Mouse (Mus musculus) left cerebral cortex, adult 9 months (tissue): ENCODE measurements around the gene Ip6k3.

Source experiments
- DNase-seq, 2 experiments: peaks; one replicate each; pipeline ENCODE4 v3.0.0; 2022; ENCODE audit warnings: low spot score in 2 of 2

The Ip6k3 gene

GRCm38 (mm10) chr17:27152976-27153723 lies 14.4 kb downstream of the Ip6k3 start:
- DNase-seq, result no peak

DNA sequence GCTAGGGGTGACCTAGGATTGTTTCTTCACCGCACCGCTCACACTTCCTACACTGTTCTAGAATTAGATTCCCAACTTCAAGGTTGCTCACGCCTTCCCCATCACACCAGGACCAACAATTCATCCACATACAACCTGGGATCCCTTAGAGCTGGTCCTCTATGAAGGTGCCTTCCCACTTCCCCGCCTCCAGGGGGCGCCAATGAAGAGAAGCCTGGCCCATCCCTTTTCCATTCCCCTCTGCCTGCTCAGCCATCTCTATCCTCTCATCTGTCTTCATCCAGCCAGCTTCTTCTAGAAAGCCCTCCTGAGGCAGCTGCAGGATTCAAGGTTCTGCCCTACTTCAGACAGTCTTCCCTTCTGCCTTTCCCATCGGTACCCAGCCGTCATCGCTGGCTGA lies 16.2 kb downstream of the Ip6k3 start:
- no peak for DNase-seq

- DNase-seq, result no peak
These were observed 16.7 kb downstream of the Ip6k3 start for GRCm38 (mm10) chr17:27150871-27151270.

DNA sequence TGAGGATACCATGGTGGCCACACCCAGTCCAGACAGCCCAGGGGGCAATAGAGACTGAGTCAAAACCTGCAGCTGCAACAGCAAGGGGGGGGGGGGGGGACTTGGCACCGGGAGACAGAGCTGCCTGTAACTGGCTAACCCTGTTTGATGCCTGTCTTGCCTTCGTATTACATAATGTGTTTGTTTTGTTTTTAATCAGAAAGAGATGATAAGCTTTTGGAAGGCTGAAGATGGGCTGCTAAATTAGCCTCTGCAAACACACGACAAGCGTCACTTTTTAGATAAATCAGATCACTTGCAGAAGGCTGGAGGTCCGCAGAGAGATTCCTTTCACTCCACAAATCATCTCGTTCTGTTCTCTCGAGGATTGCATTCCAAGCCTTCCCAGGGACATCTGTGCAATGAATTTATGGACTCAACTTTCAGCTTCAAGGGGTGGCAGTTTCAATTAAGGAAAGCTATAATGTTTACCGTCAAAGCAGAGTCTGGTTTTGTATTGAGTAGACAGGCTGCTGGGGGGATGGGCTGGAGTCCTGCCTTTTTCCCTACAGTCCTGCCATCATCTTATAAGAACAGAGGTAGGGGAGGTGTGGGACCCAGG lies 21.2 kb downstream of the Ip6k3 start:
- DNase-seq, result no peak

DNA sequence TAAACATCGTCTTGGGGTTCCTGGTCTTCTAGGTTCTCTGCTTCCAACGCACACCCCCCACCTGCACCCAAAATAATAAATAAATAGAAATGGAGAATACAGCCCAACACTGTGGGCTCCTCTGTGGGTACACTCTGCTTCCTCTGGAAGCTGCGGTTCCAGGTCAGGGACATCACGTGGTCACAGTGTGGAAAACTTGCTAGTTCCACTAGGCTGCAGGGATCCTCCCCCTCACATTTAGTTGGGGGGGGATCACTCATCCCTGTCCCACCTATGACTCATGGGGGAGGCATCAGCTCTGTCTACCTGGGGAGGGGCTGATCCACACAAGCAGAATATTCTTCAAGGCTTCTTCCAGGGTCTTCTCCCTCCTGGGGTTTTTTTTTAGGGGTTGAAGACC lies 23.4 kb downstream of the Ip6k3 start:
- DNase-seq, result no peak

- DNase-seq, result no peak
These were observed 25.6 kb downstream of the Ip6k3 start for GRCm38 (mm10) chr17:27141971-27142450.

GRCm38 (mm10) chr17:27140262-27140661 lies 27.3 kb downstream of the Ip6k3 start:
- no peak for DNase-seq

DNA sequence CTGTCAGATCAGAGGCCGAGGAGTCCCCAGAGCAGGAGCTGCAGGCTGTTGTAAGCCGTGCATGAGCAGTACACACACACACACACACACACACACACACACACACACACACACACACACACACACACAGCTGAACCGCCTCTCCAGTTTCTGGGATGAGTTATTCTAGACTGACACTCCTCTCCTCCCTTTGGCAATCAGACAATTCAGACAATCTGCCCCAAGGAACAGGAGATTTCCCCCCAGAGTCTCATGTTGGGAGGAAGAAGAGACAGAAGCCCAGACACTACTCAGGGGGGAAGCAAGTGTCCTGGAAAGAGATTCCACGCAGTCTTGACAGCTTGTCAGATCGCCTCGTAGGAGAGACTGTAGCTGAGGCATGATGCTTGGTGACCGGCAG lies 28.3 kb downstream of the Ip6k3 start:
- DNase-seq, result no peak

GRCm38 (mm10) chr17:27138396-27138795 lies 29.2 kb downstream of the Ip6k3 start:
- no peak for DNase-seq

DNA sequence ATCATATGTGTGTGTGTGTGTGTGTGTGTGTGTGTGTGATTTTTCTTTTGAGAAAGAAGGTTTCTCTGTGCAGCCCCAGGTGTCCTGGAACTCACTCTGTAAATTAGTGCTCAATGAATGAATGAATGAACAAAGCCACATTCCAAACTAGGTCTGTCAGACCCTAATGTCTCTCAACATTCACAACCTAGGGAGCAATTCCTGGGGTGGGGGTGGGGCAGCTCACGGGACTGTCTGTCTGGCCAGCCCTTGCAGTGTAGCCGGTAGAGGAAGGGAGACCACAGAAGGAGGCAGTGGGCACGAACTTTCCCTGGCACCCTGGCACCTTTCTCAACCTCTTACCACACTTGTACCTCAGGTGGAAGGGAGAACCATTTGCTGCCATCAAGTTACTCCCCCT lies 32.9 kb downstream of the Ip6k3 start:
- DNase-seq, result no peak

- no peak for DNase-seq
These were observed 33.4 kb downstream of the Ip6k3 start for GRCm38 (mm10) chr17:27134187-27134586.

- DNase-seq, result peak; percentile 92 to 97
These were observed 33.9 kb downstream of the Ip6k3 start, which contains the start of gene Uqcc2 for GRCm38 (mm10) chr17:27133551-27134141. Uqcc2 (minus strand) TSS chr17:27133916.

DNA sequence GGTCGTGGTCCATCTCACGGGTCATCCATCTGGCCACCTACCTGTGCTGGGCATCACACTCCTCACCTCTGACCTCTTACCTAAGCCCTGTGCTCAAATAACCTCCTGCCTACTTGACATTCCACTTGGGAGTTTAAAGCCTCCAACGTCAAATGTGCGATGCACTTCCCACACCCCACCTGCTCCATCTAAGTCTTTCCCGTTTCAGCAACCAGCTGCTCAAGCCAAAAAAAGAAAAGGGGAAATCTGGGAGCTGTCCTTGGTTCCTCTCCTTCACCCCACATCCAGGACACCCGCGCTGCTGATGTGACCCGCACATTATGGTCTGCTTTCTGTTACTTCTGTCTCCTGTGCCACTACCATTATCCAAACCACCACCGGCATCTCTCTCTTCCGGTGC lies 35.4 kb downstream of the Ip6k3 start:
- peak in 1 of 2 experiments; percentile 55 for DNase-seq

DNA sequence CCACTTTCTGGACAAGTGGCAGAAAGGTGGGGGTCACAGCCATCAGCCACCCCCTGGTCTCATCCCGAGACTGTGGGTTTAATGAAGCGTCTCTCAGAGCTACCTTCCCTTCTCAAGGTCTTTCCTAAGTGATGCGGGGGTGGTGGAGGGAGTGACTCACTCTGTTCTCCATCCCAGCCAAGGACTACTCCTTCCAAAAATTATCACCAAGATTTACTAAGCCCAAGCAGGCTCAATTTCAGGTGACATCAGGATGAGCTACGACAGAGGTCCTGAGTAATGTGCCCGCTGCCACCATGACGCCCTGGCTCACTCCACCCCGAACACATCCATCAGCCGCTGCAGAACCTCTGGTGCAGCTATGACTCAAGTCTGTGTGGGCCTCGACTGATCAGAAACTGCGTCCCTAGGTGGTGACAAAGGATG lies 36.3 kb downstream of the Ip6k3 start:
- peak in 1 of 2 experiments; percentile 62 for DNase-seq

GRCm38 (mm10) chr17:27130246-27130645 lies 37.3 kb downstream of the Ip6k3 start:
- no peak for DNase-seq

GRCm38 (mm10) chr17:27129819-27130218 lies 37.8 kb downstream of the Ip6k3 start:
- DNase-seq, result no peak

DNA sequence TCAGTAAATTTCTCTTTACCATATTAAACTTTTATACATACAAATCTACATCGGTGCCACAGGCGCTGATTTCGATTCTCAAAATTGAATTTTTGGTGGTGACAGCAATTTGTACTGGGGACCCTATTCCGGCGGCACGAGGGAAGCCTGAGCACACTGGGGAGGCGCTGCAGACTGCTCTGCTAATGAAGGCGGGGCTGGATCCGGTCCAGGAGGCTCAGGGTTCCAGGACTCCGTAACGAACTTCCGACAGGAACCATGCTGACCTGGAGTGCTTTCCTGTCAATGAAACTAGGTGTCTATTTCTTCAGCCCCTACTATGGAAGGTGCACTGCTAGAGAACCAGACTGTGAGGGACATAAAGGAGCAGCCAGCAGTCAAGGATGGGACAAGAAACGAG lies 38.3 kb downstream of the Ip6k3 start:
- no peak for DNase-seq

GRCm38 (mm10) chr17:27128189-27128588 lies 39.4 kb downstream of the Ip6k3 start:
- DNase-seq, result no peak

DNA sequence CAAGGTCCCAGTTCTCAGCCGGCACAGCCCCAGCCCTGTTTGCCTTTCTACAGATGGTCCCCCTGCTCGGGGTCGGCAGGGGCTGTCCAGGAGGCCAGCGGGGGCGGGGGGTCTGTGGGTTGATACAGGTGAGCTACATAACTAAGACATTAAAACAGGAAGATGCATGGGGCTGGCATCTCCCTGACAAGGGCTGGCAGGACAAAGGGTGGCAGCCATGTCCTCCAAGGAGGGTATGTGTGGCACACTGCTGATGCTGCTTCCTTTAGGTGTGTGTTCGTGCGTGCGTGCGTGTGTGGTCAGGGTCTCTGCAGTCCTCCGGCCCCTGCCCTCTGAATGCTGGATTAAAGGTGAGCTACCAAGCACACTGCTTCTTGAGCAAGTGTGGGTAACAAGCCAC lies 40.6 kb downstream of the Ip6k3 start:
- no peak for DNase-seq

GRCm38 (mm10) chr17:27125669-27126202 lies 41.9 kb downstream of the Ip6k3 start:
- no peak for DNase-seq

DNA sequence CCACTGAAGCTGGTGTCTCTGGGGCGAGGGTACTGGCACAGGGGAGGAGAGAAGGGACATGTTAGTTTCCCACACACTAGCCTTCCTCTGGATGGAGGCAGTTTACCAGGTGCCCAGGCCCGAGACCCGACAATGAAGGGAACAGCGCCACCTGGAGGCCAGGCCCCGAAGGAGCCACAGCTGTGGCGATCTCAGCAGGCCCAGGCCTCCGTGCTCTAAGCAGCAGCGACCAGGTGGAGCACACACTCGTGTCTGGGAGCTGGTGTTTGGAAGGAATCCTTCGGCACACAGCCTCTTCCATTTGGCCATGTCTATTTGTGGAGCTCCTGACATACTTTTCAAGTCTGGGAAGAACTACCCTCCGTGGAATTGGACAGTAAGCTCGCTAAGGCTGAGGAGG lies 42.4 kb downstream of the Ip6k3 start:
- peak in 1 of 2 experiments; percentile 84 for DNase-seq

GRCm38 (mm10) chr17:27123813-27124375 lies 43.7 kb downstream of the Ip6k3 start:
- no peak for DNase-seq
